Mouse (Mus musculus) kidney, embryonic 14.5 days (tissue): ENCODE data around the gene 4930522L14Rik. TPM values are rescaled to one million over a fixed set of nuclear protein-coding genes. Genes with fewer than 3 reads are reported as not detected.
A peak's percentile ranks its signal among the peaks of the same experiment; 100 is the strongest.
"Not testable (repeated sequence)": the region's sequence is repeated elsewhere in the genome, so short reads cannot be mapped to it uniquely, and the experiment has no call there.

ENCODE experiments used
- ATAC-seq: fragments of 200-750 bp; cut with Nextera tagmentation; 2 replicates; pipeline ENCODE4 v1.8.0; 2017; ENCODE audit warnings: moderate number of reproducible peaks, mild to moderate bottlenecking, moderate TSS enrichment, moderate library complexity; ENCODE audit not compliant: low FRiP score, low TSS enrichment
- H3K27ac ChIP-seq: fragments of 300-500 bp; sonication (generic); 2 replicates; pipeline ENCODE4 v1.5.1; 2014; ENCODE audit warnings: low read depth, mild to moderate bottlenecking, low read length, moderate library complexity, mixed read lengths
- H3K27me3 ChIP-seq: fragments of 300-500 bp; sonication (generic); 2 replicates; pipeline ENCODE4 v1.6.1; 2014; ENCODE audit warnings: mild to moderate bottlenecking, low read length; ENCODE audit not compliant: control insufficient read depth, insufficient read depth
- H3K36me3 ChIP-seq: fragments of 300-500 bp; sonication (generic); 2 replicates; pipeline ENCODE4 v1.6.1; 2014; ENCODE audit warnings: low read length, mixed read lengths; ENCODE audit not compliant: control insufficient read depth, insufficient read depth
- H3K4me1 ChIP-seq: fragments of 300-500 bp; sonication (generic); 2 replicates; pipeline ENCODE4 v1.6.1; 2014; ENCODE audit warnings: low read length, mixed read lengths; ENCODE audit not compliant: control insufficient read depth, insufficient read depth
- H3K4me2 ChIP-seq: fragments of 300-500 bp; sonication (generic); replicated peaks from 2 replicates; pipeline ENCODE4 v1.6.1; 2014; ENCODE audit warnings: low read depth, mild to moderate bottlenecking, low read length
- H3K4me3 ChIP-seq: fragments of 300-500 bp; sonication (generic); 2 replicates; pipeline ENCODE4 v1.5.1; 2014; ENCODE audit warnings: mild to moderate bottlenecking, low read length
- H3K9ac ChIP-seq: fragments of 300-500 bp; sonication (generic); 2 replicates; pipeline ENCODE4 v1.6.1; 2014; ENCODE audit warnings: low read depth, mild to moderate bottlenecking, low read length, moderate library complexity
- H3K9me3 ChIP-seq: fragments of 300-500 bp; sonication (generic); 2 replicates; pipeline ENCODE4 v1.6.1; 2016; ENCODE audit warnings: low read length; ENCODE audit not compliant: control insufficient read depth
- WGBS: fragments of 180-500 bp; shearing (Covaris S2); extraction: QIAGEN DNeasy Blood & Tissue Kit; methylation state at CpG from one replicate; pipeline ENCODE4 v1.1.7; 2014; 5-methylcytosine and 5-hydroxymethylcytosine counted together
- polyA plus RNA-seq: library from polyadenylated mRNA; unstranded; fragments of >200 nt; fragmentation: Nextera tagmentation; extraction: Ambion mirVana; gene quantifications from 2 replicates; pipeline ENCODE4 v1.2.1, GENCODE M21; 2014

4930522L14Rik gene
- polyA plus RNA-seq, 1 experiment from 2014 or later, result 13.4 TPM

DNA sequence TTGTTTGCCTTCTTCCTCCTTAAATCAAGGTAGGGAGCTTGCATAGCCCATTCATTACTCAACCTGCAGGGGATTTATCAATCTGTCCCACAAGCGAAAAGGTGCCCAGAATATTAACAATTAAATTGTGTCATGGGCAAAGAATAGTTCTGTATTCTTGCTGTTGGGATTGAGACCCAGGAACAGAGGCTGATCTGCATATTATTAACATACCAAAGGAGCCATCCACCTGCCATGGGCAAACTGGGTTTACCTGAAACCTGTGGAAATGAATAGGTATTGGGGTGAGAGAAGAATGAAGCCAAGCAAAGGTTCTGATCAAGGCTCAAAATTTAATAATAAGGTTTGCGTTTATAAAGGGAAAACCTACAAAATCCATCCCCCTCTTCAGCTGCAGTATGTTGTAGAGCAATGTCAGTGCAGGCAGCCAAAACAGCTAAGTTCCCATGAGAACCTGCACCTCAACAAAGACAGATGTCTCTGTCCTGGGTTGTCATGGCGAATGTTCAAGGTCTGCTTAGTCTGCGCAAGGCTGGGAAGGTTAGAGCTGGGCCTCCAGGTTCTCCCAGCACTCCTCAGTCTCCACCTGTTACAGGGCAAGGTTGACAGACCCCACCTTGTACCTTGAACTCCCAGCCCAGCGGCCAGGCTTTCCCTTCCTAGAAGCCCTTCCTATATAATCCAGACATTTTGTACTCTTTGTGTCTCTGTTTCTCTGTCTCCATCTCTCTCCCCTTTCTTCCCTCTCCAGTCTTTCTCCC lies 60.3 kb downstream of the 4930522L14Rik start:
- not testable (repeated sequence) for ATAC-seq, H3K9ac ChIP-seq, H3K9me3 ChIP-seq, H3K36me3 ChIP-seq, H3K27me3 ChIP-seq, H3K4me2 ChIP-seq, H3K27ac ChIP-seq, H3K4me1 ChIP-seq
- whole genome bisulfite sequencing, result 58% methylated on average over 5 of the region's 5 CpGs
- peak overlapping the region; percentile 68 for H3K4me3 ChIP-seq

GRCm38 (mm10) chr5:109690537-109691201 lies 61.0 kb downstream of the 4930522L14Rik start, which contains the start of gene 5430403G16Rik:
5430403G16Rik (minus strand) TSS chr5:109691041.
- Histone ChIP-seq H3K4me3 (peak within 1 kb of the TSS; percentile 68), H3K27ac (peak within 1 kb of the TSS; percentile 79; the same call in 1 of the 2 replicates), H3K9ac (peak within 1 kb of the TSS; percentile 76), H3K4me2 (peak within 1 kb of the TSS; percentile 56)
- H3K4me1 ChIP-seq, H3K36me3 ChIP-seq, H3K27me3 ChIP-seq, H3K9me3 ChIP-seq: not testable (repeated sequence)
- peak; percentile 100 for ATAC-seq
- under 1% methylated on average over 26 of the region's 26 CpGs for WGBS

Other genes with a start within 250 kb of the 4930522L14Rik start
- 11.0 and 11.4 TPM in 2 replicates for gene Crlf2, start 192.9 kb downstream of the 4930522L14Rik start, polyA plus RNA-seq
- 4.3 and 4.6 TPM in 2 replicates for gene 5430403G16Rik, start 60.8 kb downstream of the 4930522L14Rik start, polyA plus RNA-seq
- gene Gm15446, start 171.5 kb upstream of the 4930522L14Rik start, polyA plus RNA-seq, result 0.88 and 0.94 TPM in 2 replicates
- 28.5 and 29.6 TPM in 2 replicates for gene Zfp932, start 244.6 kb upstream of the 4930522L14Rik start, polyA plus RNA-seq